Mouse (Mus musculus): ENCODE results near the gene Elp4. TPM values are rescaled to one million over a fixed set of nuclear protein-coding genes. Genes with fewer than 3 reads are reported as not detected.

The Elp4 gene
- polyA plus RNA-seq, 1 experiment: 2.9 TPM

GRCm38 (mm10) chr2:105749111-105749510 is 155.3 kb downstream of the Elp4 start:
- Histone ChIP-seq H3K4me3 (ENCODE audit: extremely low read depth, insufficient read depth, insufficient read length) (no peak overlapping the region), H3K27ac (ENCODE audit: insufficient read depth, low read length) (no peak overlapping the region), H3K27me3 (ENCODE audit: control insufficient read depth, insufficient read depth, low read length) (no peaks in the 10 kb centered on the region), H3K36me3 (ENCODE audit: control insufficient read depth, insufficient read depth, low read length) (no peaks in the 10 kb centered on the region), H3K4me1 (ENCODE audit: control insufficient read depth, insufficient read depth, insufficient read length) (no peaks in the 10 kb centered on the region)
- no peak for DNase-seq (ENCODE audit: low read depth in 1 of 2, low spot score in 2 of 2)
- no peak for TF ChIP-seq CTCF (IDR thresholded peaks at IDR 0.05; ENCODE audit: extremely low read depth, insufficient read depth, insufficient read length, insufficient replicate concordance)
- TF ChIP-seq POLR2A (IDR thresholded peaks at IDR 0.05; ENCODE audit: low read depth, low read length): no peak
- 95% methylated on average over 5 of the region's 5 CpGs for WGBS

DNA sequence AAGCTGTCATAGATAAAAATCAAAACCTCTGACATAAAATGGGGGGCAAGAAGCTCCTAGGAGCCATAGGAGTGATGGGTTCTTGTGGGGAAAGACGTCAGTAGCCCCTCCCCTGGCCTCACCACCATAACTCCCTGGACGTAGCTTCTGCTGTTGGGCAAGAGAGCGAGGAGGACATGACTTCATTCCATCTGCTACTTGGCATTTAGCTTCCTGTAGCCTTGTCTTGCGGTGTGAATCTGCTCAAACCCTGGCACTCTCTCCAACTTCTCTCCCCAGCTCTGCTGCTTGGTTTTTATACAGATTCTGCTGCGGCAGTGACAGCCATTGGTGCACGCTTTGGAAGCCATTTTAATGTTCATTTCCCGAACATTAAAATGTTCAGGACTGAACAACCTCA is 157.5 kb downstream of the Elp4 start:
- no peaks in the 10 kb centered on the region for H3K27me3 ChIP-seq (ENCODE audit: control insufficient read depth, insufficient read depth, low read length)
- H3K4me3 ChIP-seq (ENCODE audit: extremely low read depth, insufficient read depth, insufficient read length): no peak overlapping the region
- 90% methylated on average over 7 of the region's 7 CpGs for WGBS
- DNase-seq (ENCODE audit: low read depth in 1 of 2, low spot score in 2 of 2): no peak
- H3K4me1 ChIP-seq (ENCODE audit: control insufficient read depth, insufficient read depth, insufficient read length): no peaks in the 10 kb centered on the region
- no peaks in the 10 kb centered on the region for H3K36me3 ChIP-seq (ENCODE audit: control insufficient read depth, insufficient read depth, low read length)
- H3K27ac ChIP-seq (ENCODE audit: insufficient read depth, low read length): no peak overlapping the region
- TF ChIP-seq POLR2A (IDR thresholded peaks at IDR 0.05; ENCODE audit: low read depth, low read length) (no peak), CTCF (IDR thresholded peaks at IDR 0.05; ENCODE audit: extremely low read depth, insufficient read depth, insufficient read length, insufficient replicate concordance) (no peak)

DNA sequence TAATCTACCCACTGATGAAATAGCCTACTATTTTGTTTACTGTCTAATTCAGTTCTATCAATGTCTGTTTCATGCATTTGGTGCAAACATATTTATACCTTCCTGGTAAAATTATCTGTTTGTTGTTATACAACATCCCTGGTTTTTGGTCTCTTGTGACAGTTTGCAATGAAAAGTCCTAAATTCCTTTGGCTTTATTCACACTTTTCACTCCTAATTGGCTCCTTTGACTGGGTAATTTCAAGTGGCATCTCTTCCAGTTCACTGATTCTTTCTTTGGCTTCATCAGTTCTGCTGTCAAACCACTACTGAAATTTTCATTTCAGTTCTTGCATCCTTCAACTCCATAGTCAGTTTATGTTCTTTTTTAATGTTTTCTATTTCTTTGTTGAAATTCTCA is 168.2 kb downstream of the Elp4 start:
- Histone ChIP-seq H3K4me3 (ENCODE audit: extremely low read depth, insufficient read depth, insufficient read length) (no peak overlapping the region), H3K4me1 (ENCODE audit: control insufficient read depth, insufficient read depth, insufficient read length) (no peaks in the 10 kb centered on the region), H3K27ac (ENCODE audit: insufficient read depth, low read length) (no peak overlapping the region), H3K36me3 (ENCODE audit: control insufficient read depth, insufficient read depth, low read length) (no peaks in the 10 kb centered on the region), H3K27me3 (ENCODE audit: control insufficient read depth, insufficient read depth, low read length) (no peaks in the 10 kb centered on the region)
- DNase-seq (ENCODE audit: low read depth in 1 of 2, low spot score in 2 of 2): no peak
- TF ChIP-seq POLR2A (IDR thresholded peaks at IDR 0.05; ENCODE audit: low read depth, low read length) (no peak), CTCF (IDR thresholded peaks at IDR 0.05; ENCODE audit: extremely low read depth, insufficient read depth, insufficient read length, insufficient replicate concordance) (no peak)

- TF ChIP-seq POLR2A (IDR thresholded peaks at IDR 0.05; ENCODE audit: low read depth, low read length) (no peak), CTCF (IDR thresholded peaks at IDR 0.05; ENCODE audit: extremely low read depth, insufficient read depth, insufficient read length, insufficient replicate concordance) (no peak)
- no peak overlapping the region for H3K27ac ChIP-seq (ENCODE audit: insufficient read depth, low read length)
- no peaks in the 10 kb centered on the region for H3K4me1 ChIP-seq (ENCODE audit: control insufficient read depth, insufficient read depth, insufficient read length)
- 92% methylated on average over 3 of the region's 3 CpGs for whole genome bisulfite sequencing
- no peak overlapping the region for H3K4me3 ChIP-seq (ENCODE audit: extremely low read depth, insufficient read depth, insufficient read length)
- DNase-seq (ENCODE audit: low read depth in 1 of 2, low spot score in 2 of 2): no peak
- H3K27me3 ChIP-seq (ENCODE audit: control insufficient read depth, insufficient read depth, low read length): no peaks in the 10 kb centered on the region
- H3K36me3 ChIP-seq (ENCODE audit: control insufficient read depth, insufficient read depth, low read length): no peaks in the 10 kb centered on the region
Measured at GRCm38 (mm10) chr2:105730704-105731103, 173.7 kb downstream of the Elp4 start.

GRCm38 (mm10) chr2:105726657-105727056 is 177.7 kb downstream of the Elp4 start:
- WGBS: 94% methylated on average over 9 of the region's 9 CpGs
- no peaks in the 10 kb centered on the region for H3K36me3 ChIP-seq (ENCODE audit: control insufficient read depth, insufficient read depth, low read length)
- DNase-seq (ENCODE audit: low read depth in 1 of 2, low spot score in 2 of 2): no peak
- TF ChIP-seq POLR2A (IDR thresholded peaks at IDR 0.05; ENCODE audit: low read depth, low read length) (no peak), CTCF (IDR thresholded peaks at IDR 0.05; ENCODE audit: extremely low read depth, insufficient read depth, insufficient read length, insufficient replicate concordance) (no peak)
- H3K4me3 ChIP-seq (ENCODE audit: extremely low read depth, insufficient read depth, insufficient read length): no peak overlapping the region
- H3K4me1 ChIP-seq (ENCODE audit: control insufficient read depth, insufficient read depth, insufficient read length): no peaks in the 10 kb centered on the region
- H3K27ac ChIP-seq (ENCODE audit: insufficient read depth, low read length): no peak overlapping the region
- no peaks in the 10 kb centered on the region for H3K27me3 ChIP-seq (ENCODE audit: control insufficient read depth, insufficient read depth, low read length)

- Histone ChIP-seq H3K27me3 (ENCODE audit: control insufficient read depth, insufficient read depth, low read length) (no peaks in the 10 kb centered on the region), H3K27ac (ENCODE audit: insufficient read depth, low read length) (no peak overlapping the region), H3K36me3 (ENCODE audit: control insufficient read depth, insufficient read depth, low read length) (no peaks in the 10 kb centered on the region), H3K4me3 (ENCODE audit: extremely low read depth, insufficient read depth, insufficient read length) (no peak overlapping the region), H3K4me1 (ENCODE audit: control insufficient read depth, insufficient read depth, insufficient read length) (no peaks in the 10 kb centered on the region)
- WGBS: 94% methylated on average over 8 of the region's 8 CpGs
- no peak for TF ChIP-seq CTCF (IDR thresholded peaks at IDR 0.05; ENCODE audit: extremely low read depth, insufficient read depth, insufficient read length, insufficient replicate concordance)
- TF ChIP-seq POLR2A (IDR thresholded peaks at IDR 0.05; ENCODE audit: low read depth, low read length): no peak
- no peak for DNase-seq (ENCODE audit: low read depth in 1 of 2, low spot score in 2 of 2)
Measured at GRCm38 (mm10) chr2:105715409-105716115, 188.8 kb downstream of the Elp4 start.

- Histone ChIP-seq H3K27ac (ENCODE audit: insufficient read depth, low read length) (no peak overlapping the region), H3K27me3 (ENCODE audit: control insufficient read depth, insufficient read depth, low read length) (no peaks in the 10 kb centered on the region), H3K36me3 (ENCODE audit: control insufficient read depth, insufficient read depth, low read length) (no peaks in the 10 kb centered on the region), H3K4me3 (ENCODE audit: extremely low read depth, insufficient read depth, insufficient read length) (no peak overlapping the region), H3K4me1 (ENCODE audit: control insufficient read depth, insufficient read depth, insufficient read length) (no peaks in the 10 kb centered on the region)
- TF ChIP-seq CTCF (IDR thresholded peaks at IDR 0.05; ENCODE audit: extremely low read depth, insufficient read depth, insufficient read length, insufficient replicate concordance) (no peak), POLR2A (IDR thresholded peaks at IDR 0.05; ENCODE audit: low read depth, low read length) (no peak)
- DNase-seq (ENCODE audit: low read depth in 1 of 2, low spot score in 2 of 2): no peak
- 91% methylated on average over 3 of the region's 3 CpGs for WGBS
Measured at GRCm38 (mm10) chr2:105710511-105710910, 193.9 kb downstream of the Elp4 start.

All from spleen, adult 2 months (tissue).